Mouse (Mus musculus): ENCODE results near the gene Prrc2a. TPM values are rescaled to one million over a fixed set of nuclear protein-coding genes. Genes with fewer than 3 reads are reported as not detected.

Prrc2a gene
- polyA plus RNA-seq, 1 experiment from 2014 or later, result 238 TPM

GRCm38 (mm10) chr17:35189186-35189585, 24.5 kb upstream of the Prrc2a start:
- TF ChIP-seq CTCF (IDR thresholded peaks at IDR 0.05; ENCODE audit: low read depth), result no peak
- no peak overlapping the region for H3K27ac ChIP-seq (ENCODE audit: low read depth)
- 46% methylated on average over 1 of the region's 1 CpGs for WGBS

DNA sequence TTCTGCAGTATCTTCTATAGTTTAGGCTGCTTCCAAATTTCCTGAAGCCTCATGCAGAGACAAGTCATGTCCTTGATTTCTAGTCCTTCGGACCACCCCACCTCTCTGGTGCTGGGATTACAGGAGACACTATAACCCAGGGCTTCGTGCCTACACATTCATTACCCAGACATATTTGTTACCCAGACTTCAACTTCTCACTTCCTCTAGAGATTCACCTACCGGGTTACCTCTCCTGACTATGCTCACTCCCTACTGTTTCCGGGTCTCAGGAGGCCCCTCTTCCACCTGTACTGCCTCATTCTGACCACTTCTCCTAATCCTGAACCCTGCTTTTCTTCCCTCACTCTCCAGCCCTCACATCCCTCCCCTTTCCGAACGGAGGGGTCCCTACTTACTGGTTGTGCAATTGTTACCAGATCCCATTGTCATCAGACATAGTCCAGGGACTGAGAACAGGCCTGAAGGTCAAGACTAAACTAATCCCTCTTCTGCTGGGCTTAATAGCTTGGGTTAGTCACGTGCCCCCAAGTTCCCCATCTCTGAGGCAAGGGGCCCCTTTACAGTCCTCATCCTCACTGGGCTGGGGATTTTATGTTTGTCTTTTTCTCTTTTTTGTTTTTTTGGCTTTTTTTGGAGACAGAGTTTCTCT, 23.4 kb upstream of the Prrc2a start, which contains the start of gene Lst1:
TSS of gene Lst1 (minus strand) at position 481 of the 652 bp plus-strand sequence.
- 67% methylated on average over 7 of the region's 7 CpGs for WGBS
- Histone ChIP-seq H3K9ac (no peak within 1 kb of the TSS), H3K4me1 (ENCODE audit: insufficient read depth) (peaks cover 3% of the 10 kb centered on the region; the same call in 1 of the 2 replicates), H3K4me3 (ENCODE audit: low read depth, low read length) (no peak within 1 kb of the TSS), H3K27me3 (ENCODE audit: insufficient read depth, low read length) (no peaks in the 10 kb centered on the region), H3K36me3 (ENCODE audit: insufficient read depth) (no peaks in the 10 kb centered on the region), H3K9me3 (ENCODE audit: low read depth, low read length) (no peaks in the 10 kb centered on the region), H3K4me2 (no peak within 1 kb of the TSS), H3K27ac (ENCODE audit: low read depth) (no peak within 1 kb of the TSS)
- TF ChIP-seq CTCF (IDR thresholded peaks at IDR 0.05; ENCODE audit: low read depth), result no peak
- DNase-seq (no peak), ATAC-seq (ENCODE audit: insufficient read depth) (no peak)

More at GRCm38 (mm10) chr17:35189186-35189585, 24.5 kb upstream of the Prrc2a start:
- DNase-seq (no peak), ATAC-seq (ENCODE audit: insufficient read depth) (no peak)
- Histone ChIP-seq H3K27me3 (ENCODE audit: insufficient read depth, low read length) (no peaks in the 10 kb centered on the region), H3K4me1 (ENCODE audit: insufficient read depth) (peaks cover 3% of the 10 kb centered on the region; the same call in 1 of the 2 replicates), H3K4me2 (no peak overlapping the region), H3K36me3 (ENCODE audit: insufficient read depth) (no peaks in the 10 kb centered on the region), H3K9ac (no peak overlapping the region), H3K9me3 (ENCODE audit: low read depth, low read length) (no peaks in the 10 kb centered on the region), H3K4me3 (ENCODE audit: low read depth, low read length) (no peak overlapping the region)

DNA sequence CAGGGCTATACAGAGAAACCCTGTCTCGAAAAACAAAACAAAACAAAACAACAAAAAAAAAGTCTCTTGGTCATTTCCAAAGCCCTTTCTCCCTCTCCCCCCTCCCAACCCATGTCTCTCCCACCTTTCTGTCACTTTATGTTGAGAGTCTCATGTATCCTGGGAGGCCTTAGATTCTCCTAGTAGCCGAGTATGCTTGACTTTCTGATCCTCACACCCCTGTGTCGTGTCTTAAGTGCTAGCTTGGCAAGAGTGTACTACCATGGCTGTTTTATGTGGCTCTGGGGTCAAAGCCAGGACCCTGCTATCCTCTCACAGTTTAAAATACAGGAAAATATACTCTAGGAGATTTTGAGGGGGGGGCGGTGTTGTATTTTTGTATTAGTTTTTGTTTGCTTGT, 22.6 kb upstream of the Prrc2a start:
- 53% methylated on average over 4 of the region's 4 CpGs for WGBS
- H3K4me3 ChIP-seq (ENCODE audit: low read depth, low read length), result no peak overlapping the region
- no peak for ATAC-seq (ENCODE audit: insufficient read depth)

DNA sequence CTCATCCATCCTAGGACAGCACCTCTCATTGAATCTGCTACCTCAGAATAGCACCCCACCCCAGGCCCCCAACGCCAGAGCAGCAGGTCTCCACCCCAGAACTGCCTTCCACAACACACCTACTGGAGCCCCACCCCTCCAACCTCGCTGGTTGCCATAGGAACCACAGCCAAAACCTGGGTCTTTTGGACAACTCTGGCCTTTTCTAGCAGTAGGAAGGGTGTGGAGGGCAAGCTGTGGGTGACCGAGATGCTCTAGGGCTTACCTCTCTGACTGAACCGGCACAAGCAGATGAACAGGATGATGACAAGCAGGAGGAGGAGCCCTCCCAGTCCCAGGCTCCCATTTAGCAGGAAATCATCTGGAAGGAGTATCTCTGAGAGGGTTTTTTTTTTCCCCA, 22.0 kb upstream of the Prrc2a start:
- peak overlapping the region; percentile 43 for H3K4me3 ChIP-seq (ENCODE audit: low read depth, low read length)
- TF ChIP-seq CTCF (IDR thresholded peaks at IDR 0.05; ENCODE audit: low read depth), result no peak
- peaks cover 3% of the 10 kb centered on the region; the same call in 1 of the 2 replicates for H3K4me1 ChIP-seq (ENCODE audit: insufficient read depth)
- DNase-seq, result peak; percentile 52
- H3K36me3 ChIP-seq (ENCODE audit: insufficient read depth), result no peaks in the 10 kb centered on the region
- H3K27ac ChIP-seq (ENCODE audit: low read depth), result peak overlapping the region; percentile 10; the same call in 1 of the 2 replicates
- H3K9ac ChIP-seq, result no peak overlapping the region
- ATAC-seq (ENCODE audit: insufficient read depth), result peak; percentile 68; the same call in 1 of the 2 replicates
- H3K9me3 ChIP-seq (ENCODE audit: low read depth, low read length), result no peaks in the 10 kb centered on the region
- peak overlapping the region; percentile 67 for H3K4me2 ChIP-seq
- 2% methylated on average over 4 of the region's 4 CpGs for WGBS
- H3K27me3 ChIP-seq (ENCODE audit: insufficient read depth, low read length), result no peaks in the 10 kb centered on the region

More for the DNA sequence above, 22.6 kb upstream of the Prrc2a start:
- peaks cover 3% of the 10 kb centered on the region; the same call in 1 of the 2 replicates for H3K4me1 ChIP-seq (ENCODE audit: insufficient read depth)
- DNase-seq, result no peak
- TF ChIP-seq CTCF (IDR thresholded peaks at IDR 0.05; ENCODE audit: low read depth), result no peak
- no peaks in the 10 kb centered on the region for H3K27me3 ChIP-seq (ENCODE audit: insufficient read depth, low read length)
- no peak overlapping the region for H3K27ac ChIP-seq (ENCODE audit: low read depth)
- no peak overlapping the region for H3K4me2 ChIP-seq
- no peak overlapping the region for H3K9ac ChIP-seq
- H3K9me3 ChIP-seq (ENCODE audit: low read depth, low read length), result no peaks in the 10 kb centered on the region
- no peaks in the 10 kb centered on the region for H3K36me3 ChIP-seq (ENCODE audit: insufficient read depth)

GRCm38 (mm10) chr17:35185639-35186611, 21.2 kb upstream of the Prrc2a start:
- Histone ChIP-seq H3K9ac (peak overlapping the region; percentile 57), H3K36me3 (ENCODE audit: insufficient read depth) (no peaks in the 10 kb centered on the region), H3K27ac (ENCODE audit: low read depth) (peak overlapping the region; percentile 69; the same call in 1 of the 2 replicates), H3K4me1 (ENCODE audit: insufficient read depth) (peaks cover 3% of the 10 kb centered on the region; the same call in 1 of the 2 replicates), H3K27me3 (ENCODE audit: insufficient read depth, low read length) (no peaks in the 10 kb centered on the region), H3K4me2 (peak overlapping the region; percentile 67), H3K4me3 (ENCODE audit: low read depth, low read length) (peak overlapping the region; percentile 43), H3K9me3 (ENCODE audit: low read depth, low read length) (no peaks in the 10 kb centered on the region)
- ATAC-seq (ENCODE audit: insufficient read depth), result peak; percentile 72
- TF ChIP-seq CTCF (IDR thresholded peaks at IDR 0.05; ENCODE audit: low read depth), result no peak
- 2% methylated on average over 18 of the region's 18 CpGs for WGBS
- DNase-seq, result peak; percentile 89

DNA sequence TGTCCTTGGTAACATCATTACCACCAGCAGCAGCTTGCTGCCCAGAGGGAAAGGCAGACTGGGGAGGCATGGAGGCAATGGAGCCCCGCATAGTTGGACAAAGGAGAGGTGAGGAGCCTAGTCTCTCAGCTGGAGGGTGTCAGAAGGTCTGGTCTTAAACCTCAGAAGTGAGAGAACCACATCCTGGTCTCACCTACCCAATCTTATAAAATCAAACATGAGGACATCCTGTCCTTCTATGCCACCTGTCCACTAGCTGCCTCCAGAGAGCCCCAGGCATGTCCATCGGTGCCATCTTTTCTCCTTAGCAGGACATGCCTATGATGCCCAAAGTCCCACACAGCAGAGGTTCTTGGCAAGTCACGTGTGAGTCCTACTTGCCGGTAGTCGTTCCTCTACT, 15.4 kb upstream of the Prrc2a start:
- no peak for DNase-seq
- no peak overlapping the region for H3K4me2 ChIP-seq
- H3K36me3 ChIP-seq (ENCODE audit: insufficient read depth), result no peaks in the 10 kb centered on the region
- no peak overlapping the region for H3K27ac ChIP-seq (ENCODE audit: low read depth)
- no peak overlapping the region for H3K4me3 ChIP-seq (ENCODE audit: low read depth, low read length)
- ATAC-seq (ENCODE audit: insufficient read depth), result no peak
- 79% methylated on average over 5 of the region's 5 CpGs for WGBS
- TF ChIP-seq CTCF (IDR thresholded peaks at IDR 0.05; ENCODE audit: low read depth), result no peak
- no peaks in the 10 kb centered on the region for H3K9me3 ChIP-seq (ENCODE audit: low read depth, low read length)
- H3K9ac ChIP-seq, result no peak overlapping the region
- no peaks in the 10 kb centered on the region for H3K27me3 ChIP-seq (ENCODE audit: insufficient read depth, low read length)
- H3K4me1 ChIP-seq (ENCODE audit: insufficient read depth), result no peaks in the 10 kb centered on the region

- no peaks in the 10 kb centered on the region for H3K36me3 ChIP-seq (ENCODE audit: insufficient read depth)
- H3K4me1 ChIP-seq (ENCODE audit: insufficient read depth), result no peaks in the 10 kb centered on the region
- peak; percentile 84 for DNase-seq
- no peak overlapping the region for H3K4me2 ChIP-seq
- H3K4me3 ChIP-seq (ENCODE audit: low read depth, low read length), result no peak overlapping the region
- 12% methylated on average over 5 of the region's 5 CpGs for WGBS
- no peak overlapping the region for H3K9ac ChIP-seq
- H3K27me3 ChIP-seq (ENCODE audit: insufficient read depth, low read length), result no peaks in the 10 kb centered on the region
- ATAC-seq (ENCODE audit: insufficient read depth), result peak; percentile 82
- H3K27ac ChIP-seq (ENCODE audit: low read depth), result no peak overlapping the region
- H3K9me3 ChIP-seq (ENCODE audit: low read depth, low read length), result no peaks in the 10 kb centered on the region
- peak; percentile 94 for TF ChIP-seq CTCF (IDR thresholded peaks at IDR 0.05; ENCODE audit: low read depth)
Measured at GRCm38 (mm10) chr17:35178528-35178927, 13.8 kb upstream of the Prrc2a start.
